Mouse (Mus musculus): ENCODE data around the gene Rfx4. TPM values are rescaled to one million over a fixed set of nuclear protein-coding genes. Genes with fewer than 3 reads are reported as not detected.

Gene Rfx4
- polyA plus RNA-seq, 1 experiment from 2014 or later, result 0.05 TPM

DNA sequence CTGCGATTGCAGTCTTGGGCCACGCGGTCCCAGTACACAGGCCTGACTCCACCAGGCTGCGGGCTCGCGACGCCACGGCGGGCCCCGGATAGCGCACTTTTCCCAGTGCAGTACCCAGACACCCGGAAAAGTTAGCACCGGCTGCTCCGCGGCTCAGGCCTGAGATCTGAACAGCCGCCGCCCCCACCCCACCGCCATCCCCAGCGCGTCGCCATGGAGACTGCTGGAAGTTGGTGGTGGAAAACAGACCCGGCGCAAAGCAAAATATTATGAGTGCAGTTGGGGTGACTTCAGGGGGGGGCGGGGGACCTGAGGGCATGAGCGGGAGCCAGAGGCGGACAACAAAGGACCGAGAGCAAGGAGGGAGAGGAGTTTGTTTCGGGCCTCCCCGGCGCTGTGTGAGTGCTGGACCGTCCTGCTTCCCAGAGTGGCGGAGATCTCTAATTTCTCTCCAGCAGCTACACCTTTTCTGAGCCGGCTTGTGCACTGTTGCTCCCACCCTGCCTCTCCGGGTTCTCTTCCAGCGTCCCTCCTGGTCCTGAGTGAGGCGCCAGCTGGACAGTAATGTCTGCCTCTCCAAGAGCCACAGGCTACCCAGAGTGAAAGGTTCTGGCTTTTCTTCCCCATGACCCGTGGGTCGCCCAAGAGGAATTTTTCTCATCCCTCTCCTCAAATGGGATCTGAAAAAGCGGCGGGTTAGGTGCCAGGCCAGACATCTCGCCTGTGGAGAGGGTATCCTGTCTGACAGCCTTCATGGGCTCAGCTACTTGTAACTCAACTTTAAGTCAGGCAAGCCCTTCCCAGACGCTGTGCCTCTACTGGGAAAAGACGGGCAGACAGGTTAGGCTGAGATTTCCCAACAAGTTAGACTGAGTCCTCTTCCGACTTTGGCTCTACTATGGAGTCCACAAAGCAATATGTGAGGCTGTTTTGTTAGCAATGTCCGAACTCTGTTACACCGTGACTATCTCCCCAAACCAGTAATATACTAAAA lies 4.6 kb downstream of the Rfx4 start:
- WGBS, result 8% methylated on average over 46 of the region's 46 CpGs
- Histone ChIP-seq H3K9me3 (replicated peaks; ENCODE audit: low read length) (no peaks in the 10 kb centered on the region), H3K36me3 (ENCODE audit: insufficient read depth, low read length) (no peaks in the 10 kb centered on the region), H3K4me3 (replicated peaks; ENCODE audit: low read depth, low read length) (peak overlapping the region; percentile 26), H3K27me3 (ENCODE audit: insufficient read depth, low read length) (peaks cover 66% of the 10 kb centered on the region), H3K4me2 (ENCODE audit: low read length) (peak overlapping the region; percentile 58), H3K9ac (ENCODE audit: low read depth, low read length) (no peak overlapping the region), H3K4me1 (replicated peaks; ENCODE audit: insufficient read depth, low read length) (peaks cover 31% of the 10 kb centered on the region; the same call in 1 of the 2 replicates), H3K27ac (no peak overlapping the region)
- ATAC-seq (replicated peaks; ENCODE audit: low FRiP score, low read depth), result peak; percentile 34; the same call in 1 of the 2 replicates
- peak; percentile 28 for DNase-seq (ENCODE audit: low spot score)
- TF ChIP-seq CTCF (IDR thresholded peaks at IDR 0.05; ENCODE audit: low read depth), result no peak

DNA sequence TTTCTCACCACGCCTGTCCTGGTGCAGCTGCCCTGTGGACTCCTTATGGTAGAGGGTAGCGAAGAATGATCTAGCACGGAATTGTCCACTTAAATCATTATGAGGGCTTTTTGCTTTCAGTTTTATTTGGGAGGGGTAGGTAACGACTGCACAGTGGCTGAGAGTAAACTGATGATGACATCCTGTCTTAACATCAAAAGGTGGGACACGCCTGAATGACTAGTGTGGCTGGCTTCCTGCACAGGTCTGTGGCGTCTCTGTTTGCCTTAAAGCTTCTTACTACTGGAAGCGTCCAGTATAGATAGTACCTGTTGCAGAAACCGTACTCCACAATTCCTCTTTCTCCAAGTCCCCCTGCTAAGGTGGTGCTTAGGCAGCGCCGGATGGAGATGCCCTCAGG lies 12.9 kb downstream of the Rfx4 start:
- Histone ChIP-seq H3K27ac (no peak overlapping the region), H3K9ac (ENCODE audit: low read depth, low read length) (no peak overlapping the region), H3K27me3 (ENCODE audit: insufficient read depth, low read length) (no peaks in the 10 kb centered on the region), H3K4me2 (ENCODE audit: low read length) (no peak overlapping the region), H3K4me3 (replicated peaks; ENCODE audit: low read depth, low read length) (no peak overlapping the region), H3K4me1 (replicated peaks; ENCODE audit: insufficient read depth, low read length) (no peaks in the 10 kb centered on the region), H3K9me3 (replicated peaks; ENCODE audit: low read length) (no peaks in the 10 kb centered on the region), H3K36me3 (ENCODE audit: insufficient read depth, low read length) (no peaks in the 10 kb centered on the region)
- DNase-seq (ENCODE audit: low spot score) (no peak), ATAC-seq (replicated peaks; ENCODE audit: low FRiP score, low read depth) (no peak)
- WGBS, result 67% methylated on average over 10 of the region's 10 CpGs
- no peak for TF ChIP-seq CTCF (IDR thresholded peaks at IDR 0.05; ENCODE audit: low read depth)

DNA sequence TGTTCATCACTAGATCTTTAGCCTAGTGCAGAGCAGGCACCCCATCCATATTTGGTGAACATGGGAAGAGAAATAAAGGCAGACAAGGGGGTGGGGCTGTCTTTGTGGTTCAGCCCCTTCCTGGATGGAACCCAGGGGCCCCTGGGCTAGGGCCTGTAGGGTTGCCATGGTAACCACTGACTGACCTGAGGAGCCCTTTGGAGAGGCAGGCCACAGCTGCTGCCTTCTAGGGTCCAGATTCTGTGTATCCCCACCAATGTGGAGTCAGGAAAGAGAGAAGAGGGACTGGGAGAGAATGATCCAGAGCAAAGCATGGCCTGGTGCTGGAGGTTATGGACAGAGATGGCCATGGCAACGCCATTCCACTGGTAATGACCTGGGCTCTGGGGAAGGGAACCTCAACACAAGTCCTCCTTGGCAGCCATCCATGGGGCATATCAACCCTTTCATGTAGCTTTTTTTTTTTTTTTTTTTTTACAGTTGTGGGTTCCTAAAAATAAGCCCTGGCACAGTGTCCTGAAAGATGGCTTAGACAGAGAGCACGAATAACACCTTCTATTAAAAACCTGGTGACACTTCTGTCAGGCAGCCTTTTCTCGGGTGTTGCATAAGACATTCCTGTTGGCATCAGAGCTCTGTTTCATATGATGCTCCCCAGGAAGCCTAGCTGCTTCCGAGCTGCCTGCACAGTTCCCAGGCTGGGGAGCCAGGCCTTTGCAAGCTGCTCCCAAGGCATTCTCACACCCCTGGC lies 16.7 kb downstream of the Rfx4 start:
- Histone ChIP-seq H3K4me2 (ENCODE audit: low read length) (no peak overlapping the region), H3K9me3 (replicated peaks; ENCODE audit: low read length) (no peaks in the 10 kb centered on the region), H3K4me1 (replicated peaks; ENCODE audit: insufficient read depth, low read length) (peaks cover 3% of the 10 kb centered on the region; the same call in 1 of the 2 replicates), H3K27me3 (ENCODE audit: insufficient read depth, low read length) (no peaks in the 10 kb centered on the region), H3K9ac (ENCODE audit: low read depth, low read length) (no peak overlapping the region), H3K4me3 (replicated peaks; ENCODE audit: low read depth, low read length) (no peak overlapping the region), H3K27ac (no peak overlapping the region), H3K36me3 (ENCODE audit: insufficient read depth, low read length) (no peaks in the 10 kb centered on the region)
- DNase-seq (ENCODE audit: low spot score) (no peak), ATAC-seq (replicated peaks; ENCODE audit: low FRiP score, low read depth) (no peak)
- no peak for TF ChIP-seq CTCF (IDR thresholded peaks at IDR 0.05; ENCODE audit: low read depth)
- WGBS, result 86% methylated on average over 4 of the region's 4 CpGs

DNA sequence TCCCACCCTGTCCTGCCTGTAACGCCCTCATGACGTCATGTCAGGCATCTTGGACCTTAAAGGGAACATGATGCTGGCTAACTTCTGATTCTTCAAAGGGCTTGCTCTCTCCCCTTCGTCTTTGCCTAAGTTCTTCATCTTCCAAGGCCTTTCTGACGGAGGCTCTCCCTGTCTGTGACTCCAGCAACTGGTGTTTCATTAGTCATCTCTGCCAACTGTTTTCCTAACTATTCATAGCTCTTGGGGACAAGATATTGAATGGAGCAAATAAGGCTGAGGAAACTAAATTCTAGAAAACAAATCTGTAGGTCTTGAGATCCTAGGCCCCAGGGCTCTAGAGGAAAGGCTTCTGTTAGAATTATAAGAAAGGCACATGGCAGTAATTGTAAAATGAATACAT lies 18.0 kb downstream of the Rfx4 start:
- no peak overlapping the region for H3K27ac ChIP-seq
- no peak overlapping the region for H3K9ac ChIP-seq (ENCODE audit: low read depth, low read length)
- H3K4me1 ChIP-seq (replicated peaks; ENCODE audit: insufficient read depth, low read length), result peaks cover 3% of the 10 kb centered on the region; the same call in 1 of the 2 replicates
- H3K36me3 ChIP-seq (ENCODE audit: insufficient read depth, low read length), result no peaks in the 10 kb centered on the region
- DNase-seq (ENCODE audit: low spot score), result no peak
- TF ChIP-seq CTCF (IDR thresholded peaks at IDR 0.05; ENCODE audit: low read depth), result no peak
- ATAC-seq (replicated peaks; ENCODE audit: low FRiP score, low read depth), result no peak
- H3K4me3 ChIP-seq (replicated peaks; ENCODE audit: low read depth, low read length), result no peak overlapping the region
- no peak overlapping the region for H3K4me2 ChIP-seq (ENCODE audit: low read length)
- no peaks in the 10 kb centered on the region for H3K27me3 ChIP-seq (ENCODE audit: insufficient read depth, low read length)
- no peaks in the 10 kb centered on the region for H3K9me3 ChIP-seq (replicated peaks; ENCODE audit: low read length)
- WGBS, result 86% methylated on average over 4 of the region's 4 CpGs

DNA sequence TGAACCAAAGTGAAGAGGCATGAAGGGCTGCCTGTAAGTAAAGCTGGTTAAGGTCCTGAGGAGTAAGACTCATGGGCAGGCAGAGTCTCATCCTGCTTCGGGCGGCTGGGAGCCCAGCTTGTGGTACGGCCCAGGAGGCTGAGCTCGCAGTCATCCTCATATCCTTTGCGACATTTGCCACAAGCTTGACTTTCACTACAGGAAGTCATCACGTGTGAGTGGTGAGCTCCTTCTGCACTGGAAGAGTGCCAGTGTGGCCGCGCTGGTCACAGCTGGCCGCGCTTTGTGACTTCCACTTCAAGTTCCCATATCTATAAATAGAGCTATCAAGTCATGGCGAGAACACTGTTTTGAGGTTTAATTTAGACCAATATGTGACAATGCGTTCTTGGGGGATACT lies 18.7 kb downstream of the Rfx4 start:
- H3K27ac ChIP-seq, result no peak overlapping the region
- no peaks in the 10 kb centered on the region for H3K27me3 ChIP-seq (ENCODE audit: insufficient read depth, low read length)
- H3K9me3 ChIP-seq (replicated peaks; ENCODE audit: low read length), result no peaks in the 10 kb centered on the region
- DNase-seq (ENCODE audit: low spot score) (peak; percentile 46), ATAC-seq (replicated peaks; ENCODE audit: low FRiP score, low read depth) (no peak)
- 51% methylated on average over 12 of the region's 12 CpGs for WGBS
- no peaks in the 10 kb centered on the region for H3K36me3 ChIP-seq (ENCODE audit: insufficient read depth, low read length)
- H3K4me2 ChIP-seq (ENCODE audit: low read length), result no peak overlapping the region
- no peak overlapping the region for H3K9ac ChIP-seq (ENCODE audit: low read depth, low read length)
- no peak for TF ChIP-seq CTCF (IDR thresholded peaks at IDR 0.05; ENCODE audit: low read depth)
- H3K4me1 ChIP-seq (replicated peaks; ENCODE audit: insufficient read depth, low read length), result peaks cover 3% of the 10 kb centered on the region; the same call in 1 of the 2 replicates
- H3K4me3 ChIP-seq (replicated peaks; ENCODE audit: low read depth, low read length), result no peak overlapping the region

DNA sequence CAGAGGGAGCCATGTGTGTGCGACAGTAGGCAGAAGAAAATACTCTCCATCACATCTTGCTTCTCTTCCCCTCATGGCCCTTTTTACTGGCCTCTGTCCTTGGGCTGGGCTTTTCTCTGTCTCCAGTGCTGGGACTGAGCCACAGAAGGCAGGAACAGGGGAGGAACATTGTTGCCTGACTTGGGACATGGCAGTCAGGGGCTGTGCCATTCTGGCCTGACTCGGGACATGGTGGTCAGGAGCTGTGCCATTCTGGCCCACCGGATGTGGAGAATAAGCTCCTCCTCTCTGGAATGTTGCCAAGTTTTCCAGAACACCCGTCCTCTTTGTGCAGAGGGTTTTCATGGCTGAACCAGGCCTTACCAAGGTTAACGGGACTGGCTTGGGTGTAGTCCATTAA lies 21.2 kb downstream of the Rfx4 start:
- Histone ChIP-seq H3K9me3 (replicated peaks; ENCODE audit: low read length) (no peaks in the 10 kb centered on the region), H3K27ac (no peak overlapping the region), H3K9ac (ENCODE audit: low read depth, low read length) (no peak overlapping the region), H3K4me2 (ENCODE audit: low read length) (no peak overlapping the region), H3K4me3 (replicated peaks; ENCODE audit: low read depth, low read length) (no peak overlapping the region), H3K4me1 (replicated peaks; ENCODE audit: insufficient read depth, low read length) (peaks cover 3% of the 10 kb centered on the region; the same call in 1 of the 2 replicates), H3K27me3 (ENCODE audit: insufficient read depth, low read length) (no peaks in the 10 kb centered on the region), H3K36me3 (ENCODE audit: insufficient read depth, low read length) (no peaks in the 10 kb centered on the region)
- no peak for TF ChIP-seq CTCF (IDR thresholded peaks at IDR 0.05; ENCODE audit: low read depth)
- DNase-seq (ENCODE audit: low spot score), result no peak
- WGBS, result 67% methylated on average over 5 of the region's 5 CpGs
- ATAC-seq (replicated peaks; ENCODE audit: low FRiP score, low read depth), result no peak

Measured in kidney, postnatal 0 days (tissue).